Mouse (Mus musculus) gastrocnemius, adult 18-20 months (tissue): Measurements from ENCODE around the gene Mcrip2. TPM values are rescaled to one million over a fixed set of nuclear protein-coding genes. Genes with fewer than 3 reads are reported as not detected.

Source experiments
- DNase-seq: peaks from one replicate; pipeline ENCODE4 v3.0.0; 2021; ENCODE audit warnings: low spot score
- total RNA-seq, 2 experiments: library from RNA; stranded (reverse); gene quantifications; 2 replicates each; pipeline ENCODE4 v1.2.3; 2021

Mcrip2 gene
- total RNA-seq, 2 experiments from 2014 or later: 84.2 to 102 TPM

DNA sequence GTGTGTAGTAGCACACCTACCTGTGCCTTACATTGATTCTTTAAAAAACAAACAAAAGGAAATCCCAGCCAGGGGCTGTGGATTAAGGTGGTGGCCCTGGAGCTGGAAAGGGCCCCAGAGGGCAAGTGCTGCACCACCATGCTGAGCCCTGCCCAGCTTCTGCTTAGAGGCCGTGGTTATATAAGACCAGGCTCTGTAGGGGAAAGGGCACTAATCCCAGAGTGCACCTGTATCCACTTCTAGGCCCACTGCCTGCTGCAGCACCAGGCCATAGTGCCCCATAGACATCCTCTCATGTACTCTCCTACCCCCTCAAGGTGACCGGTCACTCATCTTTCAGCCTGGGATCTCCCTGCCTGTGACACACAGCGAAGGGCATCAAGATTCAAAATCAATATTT, 2.4 kb downstream of the Mcrip2 start:
- DNase-seq: no peak

- no peak for DNase-seq
These were observed 3.3 kb downstream of the Mcrip2 start for GRCm38 (mm10) chr17:25865288-25865687.

DNA sequence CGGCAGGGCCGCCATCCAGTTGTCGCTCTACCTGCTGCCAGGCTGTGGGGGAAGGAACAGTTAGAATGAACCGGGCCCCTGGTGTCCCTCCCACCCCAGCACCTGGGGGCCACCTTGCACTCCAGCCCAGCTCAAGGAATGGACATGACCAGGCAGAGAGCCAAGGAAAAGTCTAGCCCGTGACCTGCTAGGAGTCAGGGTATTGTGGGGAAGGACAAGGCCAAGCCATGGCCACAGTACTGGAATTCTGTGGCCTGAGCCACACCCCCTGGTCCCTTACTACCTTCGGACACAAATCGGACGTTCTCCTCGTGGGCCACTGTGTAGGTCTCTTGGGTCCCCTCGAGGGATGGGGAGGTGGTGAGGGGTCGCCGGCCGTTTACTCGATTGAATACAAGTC, 4.3 kb downstream of the Mcrip2 start:
- no peak for DNase-seq

- no peak for DNase-seq
These were observed 4.9 kb downstream of the Mcrip2 start for GRCm38 (mm10) chr17:25863681-25864080.

GRCm38 (mm10) chr17:25861704-25862612, 6.6 kb downstream of the Mcrip2 start:
- no peak for DNase-seq

- DNase-seq: peak; percentile 88
These were observed 7.5 kb downstream of the Mcrip2 start, which contains the start of gene Wdr90 for GRCm38 (mm10) chr17:25860832-25861703. Gene Wdr90, minus strand, starts transcription at chr17:25861501.

DNA sequence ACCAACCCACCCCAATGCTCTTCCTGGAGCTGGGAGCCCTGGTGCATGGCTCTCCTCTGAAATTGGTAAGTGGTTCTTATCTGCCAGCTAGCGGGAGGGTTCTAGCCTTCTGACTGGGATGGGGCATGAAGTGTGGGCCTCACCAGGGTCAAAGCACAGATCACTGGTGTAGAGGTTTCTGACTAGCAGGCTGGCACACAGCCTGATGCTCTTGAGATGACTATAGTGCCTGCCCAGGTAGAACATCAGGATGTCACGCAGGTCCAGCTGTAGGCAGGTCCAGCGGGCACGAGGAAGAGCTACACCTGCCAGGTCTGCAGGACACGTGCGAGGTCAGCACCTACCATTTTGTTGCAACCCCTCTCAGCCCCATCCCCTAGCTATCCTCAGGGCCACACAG, 8.3 kb downstream of the Mcrip2 start:
- no peak for DNase-seq

DNA sequence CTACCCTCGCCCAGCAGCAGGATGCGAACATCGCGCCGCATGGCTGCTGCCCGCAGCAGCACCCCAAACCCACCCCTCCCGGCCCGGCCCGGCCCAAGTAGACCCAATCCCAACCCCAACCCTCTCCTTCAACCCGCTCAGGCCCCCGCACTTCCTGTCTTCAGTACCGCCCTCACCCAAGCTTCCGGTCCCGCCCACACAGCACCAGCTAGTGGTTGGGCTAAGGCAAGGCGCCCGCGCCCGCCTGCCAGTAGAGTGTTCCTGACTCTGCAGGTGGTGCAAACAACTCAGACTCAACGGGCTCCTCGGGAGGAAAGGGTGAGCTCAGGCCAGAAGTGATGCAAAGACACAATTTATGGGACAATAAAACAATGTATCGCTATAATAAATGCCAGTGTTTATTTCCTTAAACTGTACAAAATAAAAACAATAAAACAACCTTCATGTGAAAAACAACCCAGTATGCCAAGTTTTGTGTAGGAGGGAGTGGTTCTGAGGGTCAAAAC, 24.1 kb downstream of the Mcrip2 start, which contains the start of gene Rhot2:
Rhot2 (minus strand) TSS at position 456 of the 506 bp plus-strand sequence.
- DNase-seq: peak; percentile 97

- no peak for DNase-seq
These were observed 24.7 kb downstream of the Mcrip2 start for GRCm38 (mm10) chr17:25843636-25844395.

GRCm38 (mm10) chr17:25843122-25843521, 25.4 kb downstream of the Mcrip2 start:
- no peak for DNase-seq

DNA sequence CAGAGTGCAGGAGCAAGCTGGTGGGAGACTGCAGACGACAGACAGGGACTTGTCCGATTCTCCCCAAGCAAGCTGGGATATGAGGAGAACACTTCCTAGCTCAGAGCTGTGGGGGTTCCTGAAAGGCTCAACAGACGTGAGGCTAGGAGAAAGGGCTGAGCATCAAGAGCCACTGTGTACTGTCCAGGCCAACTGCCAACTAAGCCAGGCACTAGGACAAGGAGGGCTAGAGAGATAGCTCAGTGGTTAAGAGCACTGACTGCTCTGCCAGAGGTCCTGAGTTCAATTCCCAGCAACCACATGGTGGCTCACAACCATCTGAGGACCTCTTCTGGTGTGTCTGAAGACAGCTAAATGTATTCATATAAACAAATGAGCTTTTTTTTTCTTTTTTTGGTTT, 26.1 kb downstream of the Mcrip2 start:
- no peak for DNase-seq

DNA sequence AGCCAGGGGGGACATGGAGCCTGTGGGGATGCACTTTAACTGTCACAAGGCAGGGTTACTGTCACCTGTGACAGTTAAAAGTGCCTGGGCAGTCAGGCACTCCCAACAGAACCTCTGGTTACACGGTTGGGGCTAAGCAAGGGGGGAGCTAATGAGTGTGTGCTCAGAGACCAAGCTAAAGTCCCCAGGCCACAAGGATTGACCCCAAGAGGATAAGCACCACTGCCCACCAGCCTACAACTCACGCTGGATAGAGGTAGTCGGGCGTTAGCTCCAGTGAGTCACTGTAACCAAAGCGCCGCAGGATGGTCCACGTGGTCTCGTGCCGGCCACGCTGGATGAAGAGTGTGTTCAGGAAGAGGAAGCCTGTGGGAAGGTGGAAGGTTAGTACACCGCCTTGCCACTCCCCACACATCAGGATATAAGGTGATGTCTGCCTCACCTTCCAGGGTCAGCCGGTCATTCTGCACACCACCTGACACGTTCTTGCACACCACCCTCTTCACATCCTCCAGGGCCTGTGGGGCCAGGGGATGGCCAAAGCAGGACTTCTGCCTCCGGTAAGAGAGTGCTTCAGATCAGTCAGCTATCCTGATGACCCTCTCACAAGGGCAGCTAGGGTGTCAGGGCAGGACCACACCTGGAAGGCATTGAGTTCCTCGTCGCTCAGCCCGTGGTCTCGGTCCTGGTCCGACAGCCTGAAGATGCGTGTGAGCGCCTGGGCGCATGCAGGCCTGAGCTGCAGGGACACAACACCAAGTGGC, 27.3 kb downstream of the Mcrip2 start, which contains the start of gene Gm20683:
Gm20683 (minus strand) TSS at position 647 of the 764 bp plus-strand sequence.
- DNase-seq: no peak

DNA sequence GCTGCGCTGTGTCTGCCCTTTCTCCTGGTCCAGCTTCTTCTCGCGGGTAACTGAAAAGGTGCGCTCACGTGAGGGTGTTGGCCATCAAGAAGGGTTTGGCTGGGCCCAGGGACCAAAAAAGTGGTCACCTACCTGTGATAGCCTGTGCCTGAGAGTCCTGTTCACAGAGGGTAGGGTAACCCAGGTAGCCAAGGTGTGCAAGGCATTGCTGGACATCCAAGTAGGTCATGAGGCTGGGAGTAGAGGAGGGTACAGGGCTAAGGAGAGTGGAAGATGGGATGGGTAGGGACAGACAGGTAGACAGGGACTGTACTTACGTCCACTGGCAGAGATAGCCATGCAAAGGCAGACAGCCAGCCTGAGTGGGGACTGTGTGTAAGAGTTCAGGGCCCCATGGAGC, 28.0 kb downstream of the Mcrip2 start:
- DNase-seq: no peak

DNA sequence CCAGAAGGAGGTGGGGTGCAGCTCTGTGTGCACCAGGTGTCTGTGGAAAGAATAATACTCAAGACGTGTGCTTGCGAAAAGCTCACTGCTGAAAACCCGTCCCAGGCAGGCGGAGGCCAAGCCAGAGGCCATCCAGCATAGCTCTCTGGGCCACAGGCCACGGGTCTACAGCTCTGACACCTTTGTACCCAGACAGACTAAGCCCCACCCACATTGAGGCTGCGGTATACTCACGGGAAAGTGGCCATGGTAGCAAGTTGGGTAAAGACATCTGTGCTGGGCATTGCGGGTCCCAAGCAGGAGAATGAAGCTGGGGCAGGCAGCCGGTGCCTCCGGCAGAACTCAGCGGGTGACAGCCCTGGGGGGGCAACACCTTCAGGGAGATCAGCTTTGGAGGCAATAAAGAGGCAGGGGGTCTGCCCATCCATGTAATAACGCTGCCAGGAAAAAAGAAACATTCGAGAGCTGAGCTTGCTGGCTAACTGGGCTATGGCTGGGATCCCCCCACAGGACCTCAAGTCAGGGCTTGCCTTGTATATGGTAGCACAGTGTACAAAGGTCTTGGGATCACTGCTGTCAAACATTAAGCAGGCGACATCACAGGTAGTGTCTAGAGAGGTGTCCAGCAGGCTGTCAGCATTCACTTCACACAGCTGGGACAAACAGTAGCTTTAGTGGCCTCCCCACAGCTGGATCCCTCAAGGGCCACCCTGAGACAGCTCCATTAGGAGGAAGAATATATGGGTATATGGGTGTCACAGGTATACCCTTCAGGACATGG, 28.9 kb downstream of the Mcrip2 start:
- DNase-seq: no peak

DNA sequence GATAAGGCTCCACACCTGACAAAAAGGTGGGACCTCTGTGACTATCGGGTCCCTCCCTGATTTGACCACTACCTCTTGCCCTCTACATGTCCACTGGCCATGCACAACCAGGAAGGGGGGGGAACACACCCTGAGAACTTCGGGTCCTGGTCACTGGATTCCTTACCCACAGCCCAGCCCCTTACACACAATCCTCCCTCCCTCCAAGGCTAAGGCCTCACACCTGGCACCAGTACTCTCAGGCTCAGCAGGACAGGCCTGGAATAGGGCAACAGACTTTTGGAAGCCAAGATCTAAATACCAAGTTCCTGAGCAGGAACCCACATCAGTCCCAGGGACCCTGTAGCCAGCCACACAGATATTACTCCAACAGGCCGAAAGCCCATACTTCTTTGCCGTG, 29.7 kb downstream of the Mcrip2 start:
- no peak for DNase-seq

GRCm38 (mm10) chr17:25837533-25837932, 31.0 kb downstream of the Mcrip2 start:
- no peak for DNase-seq

GRCm38 (mm10) chr17:25837076-25837410, 31.5 kb downstream of the Mcrip2 start, which contains the start of gene Rhbdl1:
Gene Rhbdl1, minus strand, starts transcription at chr17:25837295.
- DNase-seq: peak; percentile 85

DNA sequence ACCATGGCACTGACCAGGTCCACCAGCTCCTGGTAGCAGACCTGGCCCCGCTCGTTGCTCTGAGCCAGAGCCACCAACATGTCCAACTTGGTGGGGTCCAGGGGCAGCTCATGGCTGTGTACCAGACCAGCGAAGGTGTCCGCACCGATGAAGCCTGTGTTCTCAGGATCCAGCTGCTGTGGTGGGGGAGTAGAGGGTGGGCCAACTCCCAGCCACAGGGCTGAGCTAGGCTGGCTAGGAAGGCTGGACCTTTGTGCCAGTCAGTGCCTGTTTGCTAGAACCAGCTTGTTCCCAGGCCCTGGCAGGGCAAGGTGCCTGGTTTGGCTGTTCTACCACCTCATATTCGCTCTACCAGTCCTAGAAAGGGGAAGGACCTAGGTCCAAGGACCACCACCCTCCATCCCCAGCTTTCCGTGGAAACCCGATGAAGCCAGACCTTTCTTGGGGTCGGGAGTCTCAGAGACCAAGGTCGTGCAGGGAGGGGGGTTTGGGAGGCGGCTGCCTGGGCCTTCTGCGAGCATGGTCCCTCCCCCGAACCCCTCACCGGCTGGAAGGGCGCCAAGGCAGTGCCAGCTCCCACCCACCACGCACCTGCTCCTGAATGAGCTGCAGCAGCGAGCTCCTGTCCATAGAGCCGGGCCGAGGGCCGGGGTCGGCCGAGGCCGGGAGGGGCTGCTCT, 32.0 kb downstream of the Mcrip2 start:
- DNase-seq: peak; percentile 42

GRCm38 (mm10) chr17:25835816-25836215, 32.7 kb downstream of the Mcrip2 start:
- no peak for DNase-seq
